In the genomic region with DNA sequence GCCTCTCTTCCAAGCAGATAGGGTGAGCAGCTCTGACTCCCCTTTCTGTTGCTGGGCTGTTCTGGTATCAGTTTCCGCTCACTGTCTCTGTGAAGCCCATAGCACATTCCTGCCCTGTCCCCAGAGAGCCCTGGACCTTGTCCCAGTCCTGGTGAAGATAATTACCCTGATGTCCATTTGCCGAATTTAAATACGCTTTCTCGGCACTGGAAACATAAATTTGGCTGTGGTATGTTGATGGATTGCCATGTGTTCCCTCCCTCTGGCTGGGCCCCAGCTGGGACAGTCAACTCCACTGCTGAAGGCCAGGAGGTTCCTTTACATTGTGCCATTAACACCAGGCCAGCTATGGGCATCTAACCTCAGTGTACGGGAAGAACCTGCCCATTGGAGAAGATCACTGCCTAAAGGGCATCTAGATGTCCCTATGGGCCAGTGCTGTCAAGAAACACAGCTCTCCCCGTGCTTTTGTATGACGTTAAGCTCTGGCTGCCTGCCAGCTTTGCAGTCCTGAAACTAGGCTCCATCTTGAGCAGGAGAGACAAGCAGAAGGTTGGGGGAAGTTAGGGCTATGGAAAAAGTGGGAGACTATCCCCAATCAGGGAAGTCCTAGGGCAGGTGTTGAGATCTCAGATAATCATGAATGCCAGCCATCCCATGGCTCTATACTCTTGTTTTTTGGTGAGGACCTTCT, we compare ENCODE assay signal across 14 mouse cellular contexts. TPM values are rescaled to one million over a fixed set of nuclear protein-coding genes. Genes with fewer than 3 reads are reported as not detected.
DNase-seq lines count a peak whose midpoint lies in the region; ATAC-seq and TF ChIP-seq lines count a peak whose summit lies in the region.
"Had no signal": no experiment of that assay in that cellular context is flagged by ENCODE, and none has a peak within 500 bp of the region (broad histone marks: within the 10 kb centered on the region; RNA-seq: fewer than 3 reads in every experiment).

No protein-coding gene starts in this region.

- H3K4me2 ChIP-seq in heart, postnatal 0 days (ENCODE audit: low read depth, low read length), result no peak overlapping the region
- H3K4me2 ChIP-seq in heart, embryonic 12.5 days, result no peak overlapping the region
- no peak overlapping the region for H3K4me2 ChIP-seq in lung, embryonic 16.5 days (ENCODE audit: low read depth, low read length)
- H3K4me2 ChIP-seq: embryonic facial prominence, embryonic 13.5 days; midbrain, embryonic 15.5 days had no signal

- no peaks in the 10 kb centered on the region for H3K36me3 ChIP-seq in heart, postnatal 0 days (replicated peaks; ENCODE audit: control insufficient read depth, insufficient read depth, low read length)
- H3K36me3 ChIP-seq in heart, embryonic 12.5 days, result no peaks in the 10 kb centered on the region
- no peaks in the 10 kb centered on the region for H3K36me3 ChIP-seq in lung, embryonic 16.5 days (ENCODE audit: control insufficient read depth, insufficient read depth, low read length)
- H3K36me3 ChIP-seq: embryonic facial prominence, embryonic 13.5 days; midbrain, embryonic 15.5 days had no signal

- no peak for TF ChIP-seq CTCF in heart, postnatal 0 days (IDR thresholded peaks at IDR 0.05; ENCODE audit: low read depth)
- TF ChIP-seq CTCF in lung, adult 2 months (IDR thresholded peaks at IDR 0.05; ENCODE audit: insufficient read depth, low read length), result no peak

- H3K9me3 ChIP-seq in heart, postnatal 0 days (replicated peaks; ENCODE audit: control insufficient read depth, low read length), result no peaks in the 10 kb centered on the region
- H3K9me3 ChIP-seq in heart, embryonic 12.5 days (replicated peaks), result no peaks in the 10 kb centered on the region
- H3K9me3 ChIP-seq in lung, embryonic 16.5 days (ENCODE audit: control insufficient read depth, low read length), result no peaks in the 10 kb centered on the region
- H3K9me3 ChIP-seq: embryonic facial prominence, embryonic 13.5 days; midbrain, embryonic 15.5 days had no signal

- H3K9ac ChIP-seq in heart, postnatal 0 days (replicated peaks; ENCODE audit: low read depth, low read length), result no peak overlapping the region
- H3K9ac ChIP-seq in heart, embryonic 12.5 days, result no peak overlapping the region
- no peak overlapping the region for H3K9ac ChIP-seq in lung, embryonic 16.5 days (ENCODE audit: low read length)
- H3K9ac ChIP-seq: embryonic facial prominence, embryonic 13.5 days; forebrain, postnatal 0 days; midbrain, embryonic 15.5 days had no signal

- H3K27ac ChIP-seq in heart, postnatal 0 days (ENCODE audit: low read depth), result no peak overlapping the region
- no peak overlapping the region for H3K27ac ChIP-seq in heart, embryonic 12.5 days (ENCODE audit: poor library complexity, severe bottlenecking)
- H3K27ac ChIP-seq in lung, embryonic 16.5 days (ENCODE audit: low read length), result no peak overlapping the region
- H3K27ac ChIP-seq: embryonic facial prominence, embryonic 13.5 days; midbrain, embryonic 15.5 days had no signal

- no peak for DNase-seq in heart, postnatal 0 days (ENCODE audit: low spot score)
- no peak for DNase-seq in lung, adult 2 months
- DNase-seq in cerebellum, adult 11 months, result peak; percentile 51
- peak; percentile 35 for DNase-seq in mesoderm, embryonic 11.5 days (ENCODE audit: low read depth, low spot score)
- DNase-seq in layer of hippocampus, adult 9-11 months, result no peak
- DNase-seq: forebrain, postnatal 0 days; gastrocnemius, postnatal 36 days; liver; lung, postnatal 10 days had no signal

- TF ChIP-seq POLR2A in lung, adult 2 months (IDR thresholded peaks at IDR 0.05; ENCODE audit: borderline replicate concordance, extremely low read depth, low read depth, low read length), result no peak

- WGBS in heart, postnatal 0 days, result 43% methylated on average over 7 of the region's 7 CpGs
- 56% methylated on average over 7 of the region's 7 CpGs for WGBS in heart, embryonic 12.5 days
- 41% methylated on average over 7 of the region's 7 CpGs for whole genome bisulfite sequencing in lung, embryonic 16.5 days
- WGBS in lung, adult 2 months, result 45% methylated on average over 7 of the region's 7 CpGs

- H3K27me3 ChIP-seq in heart, postnatal 0 days (ENCODE audit: control insufficient read depth, insufficient read depth, low read length), result peaks cover 28% of the 10 kb centered on the region
- H3K27me3 ChIP-seq in heart, embryonic 12.5 days (replicated peaks), result peaks cover 86% of the 10 kb centered on the region
- no peaks in the 10 kb centered on the region for H3K27me3 ChIP-seq in lung, embryonic 16.5 days (ENCODE audit: control insufficient read depth, insufficient read depth, low read depth, low read length)
- H3K27me3 ChIP-seq: embryonic facial prominence, embryonic 13.5 days; midbrain, embryonic 15.5 days had no signal

- ATAC-seq in heart, postnatal 0 days (ENCODE audit: insufficient read depth, low read depth), result peak; percentile 26; the same call in 1 of the 2 replicates
- ATAC-seq in heart, embryonic 12.5 days (ENCODE audit: insufficient number of reproducible peaks, low FRiP score), result no peak
- 0 out of 2 replicates have a peak, but pooled peaks have one; percentile 28 for ATAC-seq in lung, embryonic 16.5 days (ENCODE audit: low read depth)
- ATAC-seq: forebrain, postnatal 0 days; intestine, embryonic 16.5 days; midbrain, embryonic 15.5 days had no signal

- H3K4me1 ChIP-seq in heart, postnatal 0 days (ENCODE audit: control insufficient read depth, insufficient read depth), result no peaks in the 10 kb centered on the region
- 0 out of 2 replicates have a peak, but pooled peaks cover 5% of the 10 kb centered on the region for H3K4me1 ChIP-seq in heart, embryonic 12.5 days (replicated peaks)
- no peaks in the 10 kb centered on the region for H3K4me1 ChIP-seq in lung, embryonic 16.5 days (replicated peaks; ENCODE audit: control insufficient read depth, insufficient read depth, low read length)
- no peaks in the 10 kb centered on the region for H3K4me1 ChIP-seq in lung, adult 2 months (ENCODE audit: control insufficient read depth, insufficient read depth, low read length)
- H3K4me1 ChIP-seq: embryonic facial prominence, embryonic 13.5 days had no signal

- no peak overlapping the region for H3K4me3 ChIP-seq in heart, postnatal 0 days (ENCODE audit: low read depth, low read length)
- H3K4me3 ChIP-seq in heart, embryonic 12.5 days, result no peak overlapping the region
- no peak overlapping the region for H3K4me3 ChIP-seq in lung, embryonic 16.5 days (ENCODE audit: low read length)
- H3K4me3 ChIP-seq in lung, adult 2 months (replicated peaks; ENCODE audit: extremely low read depth, low read depth, low read length), result no peak overlapping the region
- H3K4me3 ChIP-seq: embryonic facial prominence, embryonic 13.5 days; midbrain, embryonic 15.5 days had no signal

- TF ChIP-seq EP300 in heart, postnatal 0 days (IDR thresholded peaks at IDR 0.05; ENCODE audit: low read depth), result no peak

RNA-seq across cellular contexts. Expression of a gene that starts 5.1 kb away (rescaled TPM):
- total RNA-seq in heart, postnatal 0 days (2014; rRNA removed; ENCODE audit: low replicate concordance), result 0.81 TPM in 1 of 2 replicates, not detected in the other
- 0.05 and 0.12 TPM in 2 replicates for polyA plus RNA-seq in heart, postnatal 0 days (2015; fragmentation: Nextera tagmentation; extraction: Ambion mirVana)
- 0.19 and 0.31 TPM in 2 replicates for polyA plus RNA-seq in heart, embryonic 12.5 days (2016; fragmentation: Nextera tagmentation; extraction: Ambion mirVana)
- 0.45 and 0.46 TPM in 2 replicates for polyA plus RNA-seq in lung, embryonic 16.5 days (2015; fragmentation: Nextera tagmentation; extraction: Ambion mirVana)
- polyA plus RNA-seq in lung, adult 2 months (2012; rRNA removed), result 0.02 TPM in 1 of 2 replicates, not detected in the other

Comparison
In these comparisons a context has a peak if more than half of its experiments do, and no peak if none do; other contexts are left out.
1. DNase-seq: peak in cerebellum, adult 11 months (single experiment) and mesoderm, embryonic 11.5 days (single experiment); none in heart, postnatal 0 days (single experiment), lung, adult 2 months (single experiment) and layer of hippocampus, adult 9-11 months (single experiment).